Mouse (Mus musculus) neutrophil, adult 59 days (primary cell): Measurements from ENCODE around the gene Sh2d2a. TPM values are rescaled to one million over a fixed set of nuclear protein-coding genes. Genes with fewer than 3 reads are reported as not detected.

Experiments
- total RNA-seq, 2 experiments: library from RNA; stranded (reverse); gene quantifications; 1 replicate in 1 of 2; 2 replicates in 1 of 2; pipeline ENCODE4 v1.2.4; 2023

Sh2d2a gene
- total RNA-seq: 1 to 10 TPM; 1.2 TPM

DNA sequence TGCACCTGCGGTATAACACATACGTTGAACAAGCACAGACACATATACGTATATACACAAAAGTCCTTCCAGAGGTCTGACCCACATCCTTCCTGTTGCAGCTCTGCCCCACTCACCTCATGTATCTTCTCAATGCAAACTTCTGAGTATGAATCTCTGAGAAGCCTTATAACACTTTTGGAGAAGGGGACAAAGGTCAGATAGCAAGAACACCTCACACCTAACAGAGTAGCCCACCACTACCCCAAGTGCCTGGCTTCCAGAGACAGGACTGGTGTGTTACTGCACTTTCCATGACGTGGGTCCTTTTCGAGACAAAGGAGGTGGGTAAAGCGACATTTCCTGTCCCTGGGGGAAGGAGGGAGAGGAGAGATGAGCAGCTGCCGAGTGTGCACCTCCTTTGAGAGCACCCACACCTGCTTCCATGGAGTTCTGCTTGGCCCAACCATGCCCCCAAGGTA is at the start of gene Sh2d2a:
Sh2d2a (plus strand) TSS at position 106 of the 461 bp plus-strand sequence.

DNA sequence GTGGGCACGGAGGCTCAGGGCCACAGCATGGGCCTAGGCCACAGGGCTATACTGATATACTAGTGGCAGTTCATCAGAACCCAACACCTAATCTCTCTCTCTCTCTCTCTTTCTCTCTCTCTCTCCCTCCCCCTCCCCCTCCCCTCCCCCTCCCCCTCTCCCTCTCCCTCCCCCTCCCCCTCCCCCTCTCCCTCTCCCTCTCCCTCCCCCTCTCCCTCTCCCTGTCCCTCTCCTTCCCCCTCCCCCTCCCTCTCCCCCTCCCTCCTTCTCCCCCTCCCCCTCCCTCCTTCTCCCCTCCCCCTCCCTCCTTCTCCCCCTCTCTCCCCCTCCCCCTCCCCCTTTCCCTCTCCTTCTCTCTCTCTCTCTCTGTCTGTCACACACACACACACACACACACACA is 22.3 kb upstream of the Sh2d2a start, which contains the start of gene Pear1:
Pear1 (minus strand) TSS at position 101 of the 400 bp plus-strand sequence.

DNA sequence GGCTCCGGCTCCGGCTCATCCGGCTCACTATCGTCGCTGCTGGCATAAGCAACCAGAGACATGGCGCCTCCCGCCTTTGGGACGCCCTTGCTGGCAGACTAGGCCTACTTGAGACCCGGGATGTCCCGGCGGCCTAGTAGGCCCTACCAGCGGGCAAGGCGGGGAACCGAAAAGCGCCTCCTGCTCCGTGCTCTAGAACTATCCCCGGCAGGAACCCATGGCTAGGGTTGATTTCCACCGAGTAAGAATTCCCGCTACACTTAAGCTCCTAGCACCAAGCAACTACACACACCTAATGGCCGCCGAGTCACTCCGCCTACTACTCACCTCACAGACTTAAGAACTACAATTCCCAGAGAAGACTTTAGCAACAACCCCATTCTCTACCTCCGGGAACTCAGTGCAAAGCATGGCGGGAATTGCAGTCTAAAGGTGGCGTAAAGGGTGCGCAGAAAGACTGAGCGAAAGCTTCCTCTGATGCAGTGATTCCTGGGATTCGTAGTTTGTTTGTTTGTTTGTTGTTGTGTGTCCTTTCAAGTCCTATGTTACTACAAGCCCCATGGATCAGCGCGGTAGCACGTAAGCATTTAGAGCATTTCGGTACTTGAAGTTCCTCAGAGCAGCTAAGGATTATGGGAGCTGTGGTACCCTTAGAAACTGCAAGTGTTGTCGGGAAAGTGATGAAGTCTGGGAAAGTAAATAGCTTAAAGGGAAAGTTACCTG is 38.9 kb downstream of the Sh2d2a start, which contains the start of gene Prcc:
Prcc (minus strand) TSS at position 328 of the 723 bp plus-strand sequence.

Other genes with a start within 250 kb of the Sh2d2a start
- 10 to 100 TPM; 25.2 to 25.9 TPM for gene Arhgef11, start 229.2 kb upstream of the Sh2d2a start, total RNA-seq
- under 1 TPM; 0.29 to 0.69 TPM for gene Lrrc71, start 98.1 kb upstream of the Sh2d2a start, total RNA-seq
- gene Ntrk1, start 51.6 kb upstream of the Sh2d2a start, total RNA-seq: not detected
- not detected for gene Insrr, start 49.8 kb upstream of the Sh2d2a start, total RNA-seq
- 1 to 10 TPM in 1 of 2 experiments, under 1 TPM in 1; 0.95 to 1.1 TPM for gene Pear1, start 22.4 kb upstream of the Sh2d2a start, total RNA-seq
- 10 to 100 TPM; 26.6 to 27.9 TPM for gene Prcc, start 38.9 kb downstream of the Sh2d2a start, total RNA-seq
- 100 to 1,000 TPM; 113 to 114 TPM for gene Hdgf, start 59.6 kb downstream of the Sh2d2a start, total RNA-seq
- 10 to 100 TPM; 70.6 to 84.0 TPM for gene Mrpl24, start 72.8 kb downstream of the Sh2d2a start, total RNA-seq
- gene Isg20l2, start 83.6 kb downstream of the Sh2d2a start, total RNA-seq: 10 to 100 TPM; 21.3 to 25.8 TPM
- gene Rrnad1, start 84.0 kb downstream of the Sh2d2a start, total RNA-seq: 10 to 100 TPM; 12.3 to 14.4 TPM
- under 1 TPM in 1 of 2 experiments, not detected in 1; 0.73 TPM for gene Crabp2, start 101.9 kb downstream of the Sh2d2a start, total RNA-seq
- gene Nes, start 124.3 kb downstream of the Sh2d2a start, total RNA-seq: not detected
- not detected for gene Bcan, start 153.5 kb downstream of the Sh2d2a start, total RNA-seq
- gene Hapln2, start 180.8 kb downstream of the Sh2d2a start, total RNA-seq: not detected
- gene Gpatch4, start 196.4 kb downstream of the Sh2d2a start, total RNA-seq: 1 to 10 TPM; 4.8 to 4.9 TPM
- gene Naxe, start 211.7 kb downstream of the Sh2d2a start, total RNA-seq: 10 to 100 TPM; 23.6 to 27.3 TPM
- gene Ttc24, start 231.5 kb downstream of the Sh2d2a start, total RNA-seq: not detected
- gene Iqgap3, start 235.2 kb downstream of the Sh2d2a start, total RNA-seq: 10 to 100 TPM; 31.6 to 33.7 TPM